Mouse (Mus musculus): Measurements from ENCODE around the gene Gm13285. TPM values are rescaled to one million over a fixed set of nuclear protein-coding genes. Genes with fewer than 3 reads are reported as not detected.
"Not testable (repeated sequence)": the region's sequence is repeated elsewhere in the genome, so short reads cannot be mapped to it uniquely, and the experiment has no call there.

Gm13285 gene
- total RNA-seq (2012; rRNA removed): not detected in 2 replicates

DNA sequence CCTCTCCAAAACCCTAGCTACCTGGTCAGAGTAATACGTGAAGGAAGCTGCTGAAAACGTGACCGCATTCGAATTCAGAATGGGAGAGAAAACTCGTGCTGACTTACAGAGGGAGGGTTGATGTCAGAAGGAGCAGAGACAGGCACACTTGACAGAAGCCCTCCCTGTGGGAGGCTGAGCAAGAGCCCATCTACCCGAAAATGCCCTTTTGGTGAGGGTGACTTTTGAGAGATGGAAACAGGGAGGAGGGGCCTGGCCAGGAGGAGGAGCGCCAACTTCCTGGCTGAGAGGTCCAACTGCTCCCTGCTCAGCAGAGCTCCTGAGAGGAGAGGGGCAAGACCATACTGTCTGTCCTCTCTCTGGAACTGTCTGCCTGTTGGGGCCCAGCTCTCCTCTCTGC, at the start of gene Gm13285:
Gene Gm13285, plus strand, starts transcription at position 301 of the 400 bp plus-strand sequence.
- H3K4me1 ChIP-seq (ENCODE audit: control insufficient read depth in 2 of 2, insufficient read depth in 2 of 2, low read length in 2 of 2, poor library complexity in 1 of 2); in situ Hi-C loops (cut with MboI; ENCODE audit: low sequenced_read_pairs in 2 of 2, unreplicated experiment in 2 of 2); H3K9ac ChIP-seq (ENCODE audit: insufficient read depth, low read depth, low read length, poor library complexity, severe bottlenecking); H3K36me3 ChIP-seq (ENCODE audit: control insufficient read depth, insufficient read depth, low read length, poor library complexity, severe bottlenecking); H3K27ac ChIP-seq (ENCODE audit: insufficient read depth, low read depth, low read length, poor library complexity, severe bottlenecking); H3K9me3 ChIP-seq (ENCODE audit: control insufficient read depth, insufficient read depth, low read depth, low read length); DNase-seq (ENCODE audit: low read depth, low spot score); H3K4me3 ChIP-seq (ENCODE audit: insufficient read depth in 1 of 2, low read depth in 1 of 2, low read length in 2 of 2, poor library complexity in 1 of 2, severe bottlenecking in 1 of 2): not testable (repeated sequence)

GRCm38 (mm10) chr4:88749926-88750325, 49.5 kb upstream of the Gm13285 start:
- no peak overlapping the region for H3K4me3 ChIP-seq (ENCODE audit: insufficient read depth in 1 of 2, low read depth in 1 of 2, low read length in 2 of 2, poor library complexity in 1 of 2, severe bottlenecking in 1 of 2)
- no peak overlapping the region for H3K27ac ChIP-seq (ENCODE audit: insufficient read depth, low read depth, low read length, poor library complexity, severe bottlenecking)
- no peak overlapping the region for H3K9ac ChIP-seq (ENCODE audit: insufficient read depth, low read depth, low read length, poor library complexity, severe bottlenecking)
- H3K4me1 ChIP-seq (ENCODE audit: control insufficient read depth in 2 of 2, insufficient read depth in 2 of 2, low read length in 2 of 2, poor library complexity in 1 of 2): no peaks in the 10 kb centered on the region
- in situ Hi-C loops (cut with MboI; ENCODE audit: low sequenced_read_pairs in 2 of 2, unreplicated experiment in 2 of 2): no loop called here
- H3K36me3 ChIP-seq (ENCODE audit: control insufficient read depth, insufficient read depth, low read length, poor library complexity, severe bottlenecking): no peaks in the 10 kb centered on the region
- DNase-seq (ENCODE audit: low read depth, low spot score): no peak
- H3K9me3 ChIP-seq (ENCODE audit: control insufficient read depth, insufficient read depth, low read depth, low read length): no peaks in the 10 kb centered on the region
- TF ChIP-seq ZNF384 (IDR thresholded peaks at IDR 0.05; ENCODE audit: low read depth, low read length) (no peak), HCFC1 (IDR thresholded peaks at IDR 0.05; ENCODE audit: borderline replicate concordance, insufficient read depth, low read length) (no peak)

DNA sequence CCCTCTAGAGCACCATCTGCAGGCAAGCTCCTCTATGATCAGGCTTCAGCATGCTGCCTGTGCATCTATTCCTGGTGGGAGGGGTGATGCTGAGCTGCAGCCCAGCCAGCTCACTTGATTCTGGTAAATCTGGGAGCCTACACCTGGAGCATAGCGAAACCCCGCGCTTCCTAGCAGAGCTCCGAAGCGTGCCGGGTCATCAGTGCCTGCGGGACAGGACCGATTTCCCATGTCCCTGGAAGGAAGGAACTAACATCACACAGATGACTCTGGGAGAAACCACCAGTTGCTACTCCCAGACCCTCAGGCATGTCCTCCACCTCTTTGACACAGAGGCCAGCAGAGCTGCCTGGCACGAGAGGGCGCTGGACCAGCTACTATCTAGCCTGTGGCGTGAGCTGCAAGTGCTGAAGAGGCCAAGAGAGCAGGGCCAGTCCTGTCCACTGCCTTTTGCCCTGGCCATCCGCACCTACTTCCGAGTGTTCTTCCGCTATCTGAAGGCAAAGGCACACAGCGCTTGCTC, 44.6 kb upstream of the Gm13285 start, which contains the start of gene Gm13271:
Gene Gm13271, plus strand, starts transcription at position 51 of the 523 bp plus-strand sequence.
- H3K27ac ChIP-seq (ENCODE audit: insufficient read depth, low read depth, low read length, poor library complexity, severe bottlenecking); H3K36me3 ChIP-seq (ENCODE audit: control insufficient read depth, insufficient read depth, low read length, poor library complexity, severe bottlenecking); H3K9ac ChIP-seq (ENCODE audit: insufficient read depth, low read depth, low read length, poor library complexity, severe bottlenecking); DNase-seq (ENCODE audit: low read depth, low spot score); in situ Hi-C loops (cut with MboI; ENCODE audit: low sequenced_read_pairs in 2 of 2, unreplicated experiment in 2 of 2); H3K9me3 ChIP-seq (ENCODE audit: control insufficient read depth, insufficient read depth, low read depth, low read length); H3K4me3 ChIP-seq (ENCODE audit: insufficient read depth in 1 of 2, low read depth in 1 of 2, low read length in 2 of 2, poor library complexity in 1 of 2, severe bottlenecking in 1 of 2); H3K4me1 ChIP-seq (ENCODE audit: control insufficient read depth in 2 of 2, insufficient read depth in 2 of 2, low read length in 2 of 2, poor library complexity in 1 of 2): not testable (repeated sequence)

DNA sequence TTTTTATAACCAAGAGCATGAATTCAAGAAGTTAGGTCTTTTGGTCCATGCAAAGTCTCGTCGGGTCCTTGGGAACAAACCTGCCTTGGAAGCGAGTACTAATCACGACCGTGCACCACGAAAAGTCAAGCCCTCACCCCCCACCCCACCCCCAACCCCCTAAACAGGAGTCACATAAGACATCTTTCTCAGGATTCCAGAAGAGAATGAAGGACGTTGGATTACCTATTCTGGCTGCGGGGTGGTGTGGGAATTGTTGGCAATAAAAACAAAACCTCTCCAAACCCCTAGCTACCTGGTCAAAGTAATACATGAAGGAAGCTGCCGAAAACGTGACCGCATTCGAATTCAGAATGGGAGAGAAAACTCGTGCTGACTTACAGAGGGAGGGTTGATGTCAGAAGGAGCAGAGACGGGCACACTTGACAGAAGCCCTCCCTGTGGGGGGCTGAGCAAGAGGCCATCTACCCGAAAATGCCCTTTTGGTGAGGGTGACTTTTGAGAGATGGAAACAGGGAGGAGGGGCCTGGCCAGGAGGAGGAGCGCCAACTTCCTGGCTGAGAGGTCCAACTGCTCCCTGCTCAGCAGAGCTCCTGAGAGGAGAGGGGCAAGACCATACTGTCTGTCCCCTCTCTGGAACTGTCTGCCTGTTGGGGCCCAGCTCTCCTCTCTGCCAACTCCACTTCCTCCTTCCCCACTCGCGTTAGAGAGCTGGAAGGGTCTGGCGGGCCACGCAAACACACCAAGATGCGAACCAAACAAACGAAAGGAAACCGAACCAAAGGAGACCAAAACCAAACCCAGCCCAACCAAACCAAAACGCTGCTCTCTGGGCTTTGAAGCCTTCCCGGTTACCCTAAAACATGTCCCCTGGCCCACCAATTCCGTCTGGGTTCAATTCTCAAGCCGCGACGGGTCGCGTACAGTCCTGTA, 42.6 kb upstream of the Gm13285 start:
- H3K9me3 ChIP-seq (ENCODE audit: control insufficient read depth, insufficient read depth, low read depth, low read length); H3K27ac ChIP-seq (ENCODE audit: insufficient read depth, low read depth, low read length, poor library complexity, severe bottlenecking); DNase-seq (ENCODE audit: low read depth, low spot score); H3K36me3 ChIP-seq (ENCODE audit: control insufficient read depth, insufficient read depth, low read length, poor library complexity, severe bottlenecking); H3K9ac ChIP-seq (ENCODE audit: insufficient read depth, low read depth, low read length, poor library complexity, severe bottlenecking); in situ Hi-C loops (cut with MboI; ENCODE audit: low sequenced_read_pairs in 2 of 2, unreplicated experiment in 2 of 2); H3K4me3 ChIP-seq (ENCODE audit: insufficient read depth in 1 of 2, low read depth in 1 of 2, low read length in 2 of 2, poor library complexity in 1 of 2, severe bottlenecking in 1 of 2); H3K4me1 ChIP-seq (ENCODE audit: control insufficient read depth in 2 of 2, insufficient read depth in 2 of 2, low read length in 2 of 2, poor library complexity in 1 of 2): not testable (repeated sequence)

- H3K9me3 ChIP-seq (ENCODE audit: control insufficient read depth, insufficient read depth, low read depth, low read length); H3K27ac ChIP-seq (ENCODE audit: insufficient read depth, low read depth, low read length, poor library complexity, severe bottlenecking); H3K9ac ChIP-seq (ENCODE audit: insufficient read depth, low read depth, low read length, poor library complexity, severe bottlenecking); DNase-seq (ENCODE audit: low read depth, low spot score); H3K36me3 ChIP-seq (ENCODE audit: control insufficient read depth, insufficient read depth, low read length, poor library complexity, severe bottlenecking); in situ Hi-C loops (cut with MboI; ENCODE audit: low sequenced_read_pairs in 2 of 2, unreplicated experiment in 2 of 2); H3K4me3 ChIP-seq (ENCODE audit: insufficient read depth in 1 of 2, low read depth in 1 of 2, low read length in 2 of 2, poor library complexity in 1 of 2, severe bottlenecking in 1 of 2); H3K4me1 ChIP-seq (ENCODE audit: control insufficient read depth in 2 of 2, insufficient read depth in 2 of 2, low read length in 2 of 2, poor library complexity in 1 of 2): not testable (repeated sequence)
Measured at GRCm38 (mm10) chr4:88757628-88758031, 41.8 kb upstream of the Gm13285 start.

DNA sequence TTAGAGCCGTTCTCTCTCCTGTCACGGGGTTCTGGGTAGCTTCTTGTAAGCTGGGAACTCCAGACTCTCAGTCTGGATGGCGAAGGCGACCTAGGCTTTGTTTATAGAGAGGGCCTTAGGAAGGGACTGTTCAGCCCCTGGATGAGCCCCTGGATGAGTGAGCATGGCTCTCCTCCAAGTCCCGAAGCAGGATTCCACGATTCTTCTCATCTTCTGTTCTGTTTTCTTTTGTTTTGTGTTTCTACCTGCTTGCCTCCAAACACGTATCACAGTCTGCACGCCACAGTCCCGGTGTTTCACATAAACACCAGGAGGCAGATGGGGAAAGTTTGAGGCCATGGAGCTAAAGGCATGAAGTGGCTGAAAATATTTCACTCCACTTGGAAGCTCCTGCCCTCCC, 40.7 kb upstream of the Gm13285 start:
- H3K27ac ChIP-seq (ENCODE audit: insufficient read depth, low read depth, low read length, poor library complexity, severe bottlenecking); H3K9ac ChIP-seq (ENCODE audit: insufficient read depth, low read depth, low read length, poor library complexity, severe bottlenecking); H3K4me1 ChIP-seq (ENCODE audit: control insufficient read depth in 2 of 2, insufficient read depth in 2 of 2, low read length in 2 of 2, poor library complexity in 1 of 2); in situ Hi-C loops (cut with MboI; ENCODE audit: low sequenced_read_pairs in 2 of 2, unreplicated experiment in 2 of 2); H3K36me3 ChIP-seq (ENCODE audit: control insufficient read depth, insufficient read depth, low read length, poor library complexity, severe bottlenecking); H3K4me3 ChIP-seq (ENCODE audit: insufficient read depth in 1 of 2, low read depth in 1 of 2, low read length in 2 of 2, poor library complexity in 1 of 2, severe bottlenecking in 1 of 2); H3K9me3 ChIP-seq (ENCODE audit: control insufficient read depth, insufficient read depth, low read depth, low read length); DNase-seq (ENCODE audit: low read depth, low spot score): not testable (repeated sequence)

DNA sequence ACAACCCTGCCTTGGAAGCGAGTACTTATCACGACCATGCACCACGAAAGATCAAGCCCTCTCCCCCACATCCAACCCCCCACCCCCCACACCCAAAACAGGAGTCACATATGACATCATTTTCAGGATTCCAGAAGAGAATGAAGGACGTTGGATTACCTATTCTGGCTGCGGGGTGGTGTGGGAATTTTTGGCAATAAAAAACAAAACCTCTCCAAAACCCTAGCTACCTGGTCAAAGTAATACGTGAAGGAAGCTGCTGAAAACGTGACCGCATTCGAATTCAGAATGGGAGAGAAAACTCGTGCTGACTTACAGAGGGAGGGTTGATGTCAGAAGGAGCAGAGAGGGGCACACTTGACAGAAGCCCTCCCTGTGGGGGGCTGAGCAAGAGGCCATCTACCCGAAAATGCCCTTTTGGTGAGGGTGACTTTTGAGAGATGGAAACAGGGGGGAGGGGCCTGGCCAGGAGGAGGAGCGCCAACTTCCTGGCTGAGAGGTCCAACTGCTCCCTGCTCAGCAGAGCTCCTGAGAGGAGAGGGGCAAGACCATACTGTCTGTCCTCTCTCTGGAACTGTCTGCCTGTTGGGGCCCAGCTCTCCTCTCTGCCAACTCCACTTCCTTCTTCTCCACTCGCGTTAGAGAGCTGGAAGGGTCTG, 39.7 kb upstream of the Gm13285 start, which contains the start of gene Gm13283:
Gene Gm13283, plus strand, starts transcription at position 510 of the 659 bp plus-strand sequence.
- in situ Hi-C loops (cut with MboI; ENCODE audit: low sequenced_read_pairs in 2 of 2, unreplicated experiment in 2 of 2); H3K4me1 ChIP-seq (ENCODE audit: control insufficient read depth in 2 of 2, insufficient read depth in 2 of 2, low read length in 2 of 2, poor library complexity in 1 of 2); H3K9me3 ChIP-seq (ENCODE audit: control insufficient read depth, insufficient read depth, low read depth, low read length); DNase-seq (ENCODE audit: low read depth, low spot score); H3K4me3 ChIP-seq (ENCODE audit: insufficient read depth in 1 of 2, low read depth in 1 of 2, low read length in 2 of 2, poor library complexity in 1 of 2, severe bottlenecking in 1 of 2); H3K27ac ChIP-seq (ENCODE audit: insufficient read depth, low read depth, low read length, poor library complexity, severe bottlenecking); H3K36me3 ChIP-seq (ENCODE audit: control insufficient read depth, insufficient read depth, low read length, poor library complexity, severe bottlenecking); H3K9ac ChIP-seq (ENCODE audit: insufficient read depth, low read depth, low read length, poor library complexity, severe bottlenecking): not testable (repeated sequence)
